Mouse (Mus musculus) liver, embryonic 14.5 days (tissue): Measurements from ENCODE around the gene Bcar3.

Experiments used
- CTCF ChIP-seq: IDR thresholded peaks from 2 replicates; pipeline ENCODE4 v1.5.1; 2016; ENCODE audit warnings: antibody characterized with exemption, low read depth, control low read depth
- EP300 ChIP-seq: IDR thresholded peaks from 2 replicates; pipeline ENCODE4 v1.6.1; 2016; ENCODE audit warnings: antibody characterized with exemption, low read depth

- TF ChIP-seq CTCF (no peak), EP300 (no peak)
Observed at GRCm38 (mm10) chr3:122573426-122574286, 279.7 kb downstream of the Bcar3 start.
